Mouse (Mus musculus): Measurements from ENCODE around the gene Gcsam.

Gene Gcsam

DNA sequence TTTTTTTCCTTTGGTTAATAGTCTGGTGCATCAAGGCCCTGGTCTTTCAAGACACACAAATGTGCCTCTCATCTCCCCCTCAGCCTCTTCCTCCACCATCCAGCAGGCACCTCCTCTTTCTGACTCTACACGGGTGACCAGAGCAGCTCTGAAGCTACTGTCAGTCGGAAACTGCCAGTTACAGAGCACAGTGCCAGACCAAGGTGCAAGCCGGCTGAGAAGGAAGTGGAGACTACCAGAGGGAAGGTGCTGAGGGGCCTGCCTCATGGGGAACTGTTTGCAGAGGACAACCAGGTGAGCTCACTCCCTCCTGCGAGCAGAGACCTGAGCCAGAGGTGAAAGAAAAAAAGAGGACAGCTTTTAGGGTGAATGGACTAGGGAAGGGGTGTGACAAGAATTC, at the start of gene Gcsam:
Gcsam (plus strand) TSS at position 114 of the 400 bp plus-strand sequence.
- no peak for DNase-seq (ENCODE audit: low spot score)

DNA sequence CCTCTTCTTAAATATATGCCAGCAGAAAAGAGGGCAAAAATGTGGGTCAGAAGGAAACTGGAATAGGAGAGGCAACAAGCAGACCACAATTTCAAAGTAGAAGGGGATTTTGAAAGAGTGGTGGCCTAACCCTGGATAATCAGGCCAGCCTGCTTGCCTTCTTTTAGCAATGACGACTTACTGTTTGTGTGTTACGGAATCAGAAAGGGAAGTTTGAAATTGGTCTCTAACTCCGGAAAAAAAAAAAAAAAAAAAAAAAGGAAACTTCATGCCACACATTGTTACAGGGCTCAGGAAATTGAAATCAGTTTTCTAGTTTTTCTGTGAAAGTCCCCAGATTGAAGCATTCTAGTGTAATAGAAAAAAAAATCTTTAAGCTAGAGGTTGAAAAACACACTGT, 48.4 kb upstream of the Gcsam start:
- no peak for DNase-seq (ENCODE audit: low spot score)

DNA sequence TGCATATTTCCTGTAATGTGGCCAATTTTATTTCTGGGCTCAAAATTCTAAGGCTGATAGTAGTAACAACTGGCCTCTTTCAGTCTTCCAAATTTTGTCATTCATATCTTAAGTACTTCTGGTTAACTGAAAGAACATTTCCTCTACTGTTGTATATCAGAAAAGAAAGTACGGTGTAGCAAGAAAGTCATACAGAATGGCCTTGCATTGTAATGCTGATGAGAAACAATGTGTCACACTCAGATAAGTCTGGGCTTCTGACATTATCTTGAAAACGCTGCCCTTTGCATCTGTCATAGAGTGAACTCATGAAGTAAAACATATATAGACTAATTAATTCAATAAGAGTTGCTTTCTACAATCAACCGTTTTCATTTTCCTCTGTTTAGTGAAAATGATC, 37.9 kb upstream of the Gcsam start:
- no peak for DNase-seq (ENCODE audit: low spot score)

DNA sequence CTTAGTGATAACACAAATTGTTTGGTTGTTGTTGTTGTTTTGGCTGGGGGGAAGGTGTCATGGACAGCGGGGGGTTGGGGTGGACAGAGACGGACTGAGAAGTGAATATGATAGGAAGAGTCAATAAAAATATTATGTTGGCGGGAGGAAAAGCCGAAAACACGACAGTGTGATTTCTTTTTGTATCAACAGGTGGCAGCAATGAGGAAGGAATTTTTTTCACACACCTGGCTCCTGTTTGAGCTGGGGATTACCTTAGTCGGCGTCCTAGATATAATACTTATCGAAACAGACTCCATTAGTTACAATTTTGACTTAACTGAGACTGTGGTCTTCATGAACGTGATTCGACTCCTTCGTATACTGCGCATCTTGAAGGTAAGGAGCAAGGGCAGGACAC, 30.3 kb upstream of the Gcsam start:
- no peak for DNase-seq (ENCODE audit: low spot score)

DNA sequence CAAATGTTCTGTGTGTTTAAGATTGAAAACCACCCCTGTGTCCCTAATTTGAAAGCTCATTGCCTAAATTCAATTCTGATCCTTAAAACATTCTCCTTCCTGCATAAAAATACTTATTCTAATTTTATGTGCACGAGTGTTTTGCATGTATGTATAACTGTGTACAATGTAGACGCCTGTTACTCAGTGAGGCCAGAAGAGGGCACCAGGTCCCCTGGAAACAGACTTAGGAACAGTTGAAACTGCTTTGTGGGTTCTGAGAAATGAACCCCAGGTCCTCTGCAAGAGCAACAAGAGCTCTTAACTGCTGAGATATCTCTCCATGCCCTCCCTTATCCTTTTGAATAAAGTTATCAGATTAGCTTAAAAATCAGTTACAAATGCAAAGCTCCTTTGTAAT, 27.7 kb upstream of the Gcsam start:
- DNase-seq (ENCODE audit: low spot score) = peak; percentile 2

DNA sequence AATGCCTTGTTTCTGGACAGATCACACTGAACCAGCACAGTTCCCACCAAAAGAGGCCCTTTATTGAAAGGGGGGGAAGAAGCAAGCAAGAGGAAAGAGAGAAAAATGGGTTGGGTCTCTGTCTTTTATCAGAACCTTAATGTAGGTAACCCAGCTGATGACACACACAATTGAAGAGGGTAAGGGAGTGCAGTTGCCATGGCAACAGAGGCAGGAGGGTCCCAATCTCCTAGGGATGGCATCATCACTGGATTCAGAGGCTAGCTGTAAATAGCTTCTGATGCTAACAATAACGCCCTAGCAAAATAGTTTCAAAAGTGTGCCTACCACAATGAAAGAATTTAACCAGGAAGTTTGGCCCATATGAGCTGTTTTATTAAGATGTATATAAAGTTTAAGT, 16.5 kb upstream of the Gcsam start:
- no peak for DNase-seq (ENCODE audit: low spot score)

DNA sequence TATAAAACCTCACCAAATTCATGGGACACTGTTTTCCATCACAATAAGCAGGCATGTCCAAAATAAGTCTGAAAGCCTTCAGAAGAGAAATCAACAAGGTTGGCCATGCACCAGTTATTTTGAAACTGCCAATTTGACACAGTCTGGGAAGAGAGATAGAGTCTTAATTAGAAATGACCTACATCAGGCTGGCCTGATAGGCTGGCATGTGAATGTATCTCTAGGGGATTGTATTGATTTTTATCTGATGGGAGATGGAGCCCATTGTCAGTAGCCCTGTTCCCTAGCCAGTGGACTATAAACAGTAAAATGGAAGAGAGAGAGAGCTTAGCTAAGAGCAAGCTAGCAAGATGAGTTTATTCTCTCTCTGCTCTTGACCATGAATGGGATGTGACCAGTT, 14.7 kb upstream of the Gcsam start:
- DNase-seq (ENCODE audit: low spot score) = no peak

DNA sequence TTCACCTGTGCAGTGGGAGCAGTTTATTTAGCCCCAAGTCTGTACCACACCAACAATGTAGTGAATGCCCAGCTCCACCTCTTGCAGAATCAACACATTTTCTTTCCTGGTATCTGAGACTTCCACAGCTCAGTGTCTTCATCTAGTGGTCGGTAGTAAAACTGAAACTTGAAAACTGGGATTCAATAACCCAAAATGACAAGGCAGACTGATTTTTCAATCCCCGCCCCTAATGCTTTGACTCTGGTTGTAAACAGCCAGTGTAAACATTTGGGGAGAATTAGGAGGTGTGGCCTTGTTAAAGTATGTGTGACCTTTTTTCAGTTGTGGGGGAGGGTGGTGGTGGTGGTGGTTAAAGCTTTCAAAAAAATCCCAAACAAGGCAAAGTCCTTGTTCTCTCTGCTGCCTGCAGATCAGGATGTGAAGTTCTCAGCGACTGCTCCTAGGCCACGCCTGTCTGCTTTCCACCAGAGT, 1.7 kb upstream of the Gcsam start:
- DNase-seq (ENCODE audit: low spot score) = peak; percentile 16

DNA sequence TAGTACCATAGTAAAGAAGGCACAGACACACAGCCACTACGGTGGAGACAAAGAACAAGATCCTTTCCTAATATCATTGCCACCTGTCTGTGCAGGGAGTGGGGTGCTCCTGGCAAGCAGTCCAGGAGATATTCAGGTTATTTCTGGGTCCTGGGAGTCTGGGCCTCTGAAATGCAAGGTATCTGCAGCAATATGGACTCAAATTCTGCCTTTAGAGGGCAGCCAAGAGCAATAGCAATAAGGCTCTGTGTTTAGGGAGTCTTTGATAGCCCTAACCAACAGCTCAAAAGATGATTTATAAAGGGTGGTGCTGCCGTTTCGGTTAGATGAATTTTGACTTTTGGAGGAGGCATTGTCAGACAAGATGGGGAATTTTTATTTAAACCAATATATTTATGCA, 880 bp upstream of the Gcsam start:
- DNase-seq (ENCODE audit: low spot score) = peak; percentile 20

DNA sequence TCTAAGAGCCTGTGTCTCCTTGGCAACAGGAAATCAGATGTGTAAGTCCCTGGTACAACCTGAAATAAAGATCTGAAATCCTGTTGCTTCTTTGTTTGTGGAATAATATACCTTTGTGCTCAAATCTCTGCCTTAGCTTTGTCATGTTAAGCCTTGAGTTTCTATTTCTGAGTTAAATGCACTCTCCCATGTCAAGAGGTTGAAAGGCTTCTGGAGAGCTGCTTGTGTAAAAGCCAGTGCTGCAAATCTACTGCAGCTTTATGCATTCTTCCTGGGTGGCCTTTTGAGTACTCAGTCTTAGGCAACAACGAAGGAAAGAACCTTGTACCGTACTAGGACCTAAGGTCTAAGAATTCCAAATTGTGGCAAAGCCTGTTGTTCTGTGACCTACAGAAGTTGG, 3.1 kb downstream of the Gcsam start:
- DNase-seq (ENCODE audit: low spot score) = no peak

DNA sequence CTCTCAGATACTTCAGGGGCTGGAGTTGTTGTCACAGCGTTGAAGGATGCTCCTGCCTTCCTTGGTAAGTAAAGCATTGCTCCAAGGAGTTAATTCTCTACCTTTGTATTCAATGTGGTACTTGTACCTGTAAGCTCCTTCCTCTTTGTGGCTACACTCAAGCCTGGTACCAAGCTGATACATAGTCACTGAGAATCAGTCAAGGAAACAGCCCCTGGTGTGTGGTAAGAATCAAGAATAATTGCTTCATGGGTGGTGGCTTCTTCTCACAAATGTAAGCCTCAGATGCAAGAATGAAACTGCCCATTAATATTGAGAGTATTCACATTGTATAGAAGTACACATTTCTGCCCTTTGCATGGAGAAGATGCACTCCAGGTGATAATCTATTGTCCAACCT, 5.8 kb downstream of the Gcsam start:
- DNase-seq (ENCODE audit: low spot score) = no peak

DNA sequence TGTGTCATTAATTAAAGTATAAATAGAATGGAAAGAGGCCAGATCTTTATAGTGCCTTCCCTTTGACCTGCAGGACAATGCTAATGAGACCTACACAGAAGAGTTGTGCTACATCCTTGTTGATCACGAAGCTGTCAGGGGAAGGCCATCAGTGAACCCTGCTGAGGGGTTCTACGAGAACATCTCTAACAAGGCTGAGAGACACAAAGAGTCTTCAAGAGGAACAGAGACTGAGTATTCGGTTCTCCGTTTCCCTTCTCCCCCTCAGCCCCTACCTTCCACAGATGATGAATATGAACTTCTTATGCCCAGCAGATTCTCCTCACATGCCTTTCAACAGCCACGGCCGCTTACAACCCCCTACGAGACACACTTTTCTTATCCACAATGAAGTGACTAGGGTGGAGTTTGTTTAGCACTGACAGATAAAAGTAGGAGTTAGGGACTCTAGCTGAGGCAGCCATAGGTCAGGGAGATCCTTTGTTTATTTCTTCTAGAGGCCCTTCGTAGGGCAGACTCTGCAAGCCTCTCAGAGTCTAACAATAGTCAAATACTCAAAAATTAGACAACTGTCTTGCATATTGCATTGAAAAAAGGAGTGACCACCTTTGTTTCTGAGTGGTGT, 9.7 kb downstream of the Gcsam start:
- no peak for DNase-seq (ENCODE audit: low spot score)

DNA sequence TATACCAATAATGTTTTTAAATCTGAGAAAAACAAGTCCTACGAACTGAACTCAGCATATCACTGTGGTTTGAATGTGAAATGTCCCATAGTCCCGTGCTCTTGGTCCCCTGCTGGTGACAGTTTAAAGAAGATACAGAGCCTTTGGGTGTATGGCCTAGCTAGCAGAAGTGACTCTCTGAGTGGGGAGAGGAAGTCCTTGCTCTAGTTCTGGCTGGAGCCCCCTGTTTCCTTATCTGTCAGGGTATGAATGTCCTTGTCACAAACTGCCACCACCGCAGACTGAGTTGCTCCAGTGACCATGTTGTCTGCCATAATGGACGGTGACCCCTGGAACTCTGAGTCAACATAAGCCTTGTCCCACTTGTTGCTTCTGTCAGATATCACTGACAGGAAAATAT, 13.1 kb downstream of the Gcsam start:
- DNase-seq (ENCODE audit: low spot score) = no peak

DNA sequence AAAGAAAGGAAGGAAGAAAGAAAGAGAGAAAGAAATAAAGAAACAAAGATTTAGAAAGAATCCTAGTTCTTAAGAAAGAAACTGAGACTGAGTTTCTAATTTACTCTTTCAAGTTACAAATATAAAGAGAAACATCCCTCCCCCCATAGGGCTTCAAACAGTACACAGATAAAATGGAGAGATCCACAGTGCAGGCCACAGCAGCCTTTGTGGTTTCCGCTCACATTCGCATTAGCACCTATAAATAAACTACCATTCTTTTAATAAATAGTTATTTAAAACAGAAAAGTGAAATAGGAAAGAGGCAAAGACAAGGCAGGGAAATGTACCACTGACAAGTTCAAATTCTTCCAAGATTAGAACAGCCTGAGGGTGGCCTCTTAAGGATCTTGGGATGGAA, 14.6 kb downstream of the Gcsam start:
- DNase-seq (ENCODE audit: low spot score) = no peak

DNA sequence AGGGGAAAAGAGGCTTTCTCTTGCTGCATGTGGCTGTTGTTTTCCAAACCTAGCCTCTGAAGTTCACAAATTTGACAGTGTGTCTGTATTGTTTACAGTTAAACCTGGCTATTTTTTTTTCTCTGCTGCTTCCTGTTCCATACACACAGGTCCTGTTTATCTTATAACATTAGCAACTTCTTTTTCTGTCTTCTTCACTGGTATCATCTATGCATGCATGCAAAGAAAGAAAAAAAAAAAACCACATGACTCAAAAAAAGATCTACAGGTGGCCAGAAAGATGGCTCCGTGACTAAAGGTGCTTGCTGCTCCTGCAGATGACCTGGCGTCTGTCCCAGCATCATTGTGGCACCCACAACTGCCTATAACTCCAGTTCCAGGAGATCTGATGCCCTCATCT, 15.2 kb downstream of the Gcsam start:
- no peak for DNase-seq (ENCODE audit: low spot score)

DNA sequence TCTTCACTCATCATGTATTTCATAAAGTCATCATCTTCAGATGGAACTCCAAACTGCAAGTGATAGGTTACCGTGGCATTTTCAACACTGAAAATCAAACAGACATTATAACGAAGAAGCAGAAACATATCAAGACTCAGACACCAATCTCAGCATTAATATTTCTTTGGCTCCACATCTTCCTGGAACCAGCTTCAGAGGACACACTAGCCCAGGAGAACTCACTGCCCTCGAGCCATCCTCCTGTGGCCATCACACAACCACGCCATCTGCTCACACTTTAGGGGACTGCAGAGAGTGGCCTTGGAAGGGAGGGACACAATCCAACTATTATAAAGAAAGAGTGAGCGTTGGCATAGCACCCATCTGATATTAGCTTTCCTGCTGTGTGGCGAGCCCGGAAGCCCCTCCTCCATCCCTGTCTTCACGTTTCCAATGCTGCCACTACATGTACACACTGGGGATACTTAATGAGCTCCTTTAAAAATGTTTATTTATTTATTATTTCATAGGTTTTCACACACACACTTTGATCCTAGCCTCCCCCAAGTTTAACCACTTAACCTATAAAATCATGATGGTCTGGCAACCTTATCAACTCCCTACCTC, 19.4 kb downstream of the Gcsam start:
- DNase-seq (ENCODE audit: low spot score) = no peak

DNA sequence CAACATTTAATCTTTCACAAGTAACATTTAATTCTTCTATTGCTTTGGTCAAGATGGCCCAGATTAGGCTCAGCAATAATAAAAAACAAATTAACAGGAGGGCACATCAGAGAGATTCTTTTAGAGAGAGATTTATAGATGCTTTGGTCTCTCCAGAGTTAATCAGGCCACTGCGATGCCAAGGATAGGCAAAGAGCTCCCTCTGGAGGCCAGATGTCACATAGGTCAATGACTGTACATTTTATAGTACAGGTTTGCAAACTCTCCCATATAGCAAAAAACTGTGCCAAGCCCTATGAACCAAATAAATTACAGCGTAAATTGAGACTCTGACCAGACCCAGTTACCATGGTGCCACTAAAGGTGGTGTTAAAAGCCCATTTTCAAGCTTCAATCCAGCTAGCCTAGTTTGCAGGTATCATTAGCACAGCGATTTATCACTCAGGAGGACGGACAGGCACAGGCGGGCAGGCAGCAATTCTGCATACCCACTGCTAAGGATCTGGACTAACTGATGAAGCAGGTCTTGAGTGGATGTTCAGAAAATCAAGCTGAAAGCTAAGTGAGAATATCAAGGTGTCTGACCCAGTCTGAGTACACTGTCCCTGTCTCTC, 20.3 kb downstream of the Gcsam start:
- DNase-seq (ENCODE audit: low spot score) = peak; percentile 66

DNA sequence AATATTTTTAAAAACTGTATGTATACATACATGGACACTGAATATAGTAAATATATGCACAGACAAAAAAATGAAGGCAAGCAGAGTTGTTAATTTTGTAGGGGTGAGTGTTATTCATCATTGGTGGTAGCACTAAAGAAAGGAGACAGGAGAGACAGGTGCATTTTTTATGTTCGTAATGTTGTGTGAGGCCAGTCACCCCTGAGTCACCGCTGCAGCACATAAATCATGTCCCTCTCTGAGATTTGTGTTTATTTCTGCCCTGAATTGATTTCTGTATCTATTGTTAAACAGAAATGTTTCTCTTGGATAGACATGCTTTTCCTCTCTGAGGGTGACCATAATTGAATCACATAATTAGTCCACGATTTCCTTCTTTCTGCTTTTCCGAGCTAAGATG, 22.2 kb downstream of the Gcsam start:
- no peak for DNase-seq (ENCODE audit: low spot score)

DNA sequence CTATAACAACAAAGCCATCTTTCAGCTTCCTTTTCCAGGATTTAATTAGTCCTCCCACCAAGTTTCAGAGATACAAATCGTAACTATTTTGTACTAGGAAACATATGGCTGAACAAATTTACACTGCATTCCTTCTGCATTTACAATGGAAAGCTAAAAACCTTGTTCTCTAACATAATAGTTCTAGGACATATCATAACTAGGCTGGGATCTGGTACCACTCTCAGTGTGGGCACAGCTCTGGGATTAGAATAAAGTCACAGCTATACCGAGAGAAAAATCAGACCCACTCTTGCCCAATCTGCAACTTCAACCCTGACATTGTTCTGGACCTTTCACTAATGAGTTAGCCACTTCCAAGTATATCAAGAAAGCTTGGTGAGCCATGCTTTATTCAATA, 25.6 kb downstream of the Gcsam start:
- DNase-seq (ENCODE audit: low spot score) = no peak

DNA sequence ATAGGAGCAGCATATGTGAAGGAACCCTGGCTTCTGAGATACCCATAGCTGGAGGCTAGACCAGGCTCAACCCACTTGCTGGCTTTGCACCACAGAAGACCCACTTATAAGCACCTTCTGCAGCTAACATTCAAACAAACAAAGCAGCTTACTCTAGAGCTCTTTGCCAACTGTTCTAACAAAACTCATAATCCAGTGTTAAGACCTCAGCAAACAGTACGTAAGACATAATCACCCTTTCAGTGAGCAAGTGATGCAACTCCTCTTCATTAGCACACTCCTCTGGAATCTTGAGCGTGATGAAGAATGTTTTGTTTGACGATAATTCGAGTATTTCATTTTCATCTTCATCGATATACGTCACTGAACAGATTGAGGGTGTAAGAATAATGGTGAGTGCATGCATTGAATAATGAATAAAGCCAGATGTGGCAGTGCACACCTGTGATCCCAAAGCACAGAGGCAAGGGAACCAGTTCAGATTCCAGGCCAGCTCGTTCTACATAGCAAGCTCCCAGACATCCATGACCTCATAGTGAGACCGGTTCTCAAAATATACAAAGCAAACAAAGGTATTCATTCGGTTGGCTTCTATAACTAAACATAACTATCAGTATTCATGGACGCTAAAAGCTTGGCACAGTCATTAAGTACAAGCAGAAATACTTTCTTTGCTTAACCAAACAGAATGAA, 30.0 kb downstream of the Gcsam start:
- DNase-seq (ENCODE audit: low spot score) = no peak

DNA sequence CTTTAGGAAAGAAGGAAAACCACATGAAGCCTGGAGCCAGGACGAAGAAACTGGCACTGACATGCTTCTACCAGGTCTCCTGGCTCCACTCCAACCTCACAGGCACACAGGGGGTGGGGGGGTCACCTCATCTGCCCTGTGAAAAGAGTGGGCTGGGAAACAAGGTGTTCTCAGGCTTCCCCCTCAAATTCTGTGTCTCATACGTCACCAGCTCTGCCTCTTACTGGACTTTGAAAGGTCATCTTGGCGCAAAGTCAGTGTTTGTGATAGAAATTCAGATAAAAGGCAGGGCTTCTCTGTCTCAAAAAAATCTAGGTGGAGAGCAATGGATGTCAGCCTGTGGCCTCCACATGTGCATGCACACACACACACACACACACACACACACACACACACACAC, 31.1 kb downstream of the Gcsam start:
- no peak for DNase-seq (ENCODE audit: low spot score)

DNA sequence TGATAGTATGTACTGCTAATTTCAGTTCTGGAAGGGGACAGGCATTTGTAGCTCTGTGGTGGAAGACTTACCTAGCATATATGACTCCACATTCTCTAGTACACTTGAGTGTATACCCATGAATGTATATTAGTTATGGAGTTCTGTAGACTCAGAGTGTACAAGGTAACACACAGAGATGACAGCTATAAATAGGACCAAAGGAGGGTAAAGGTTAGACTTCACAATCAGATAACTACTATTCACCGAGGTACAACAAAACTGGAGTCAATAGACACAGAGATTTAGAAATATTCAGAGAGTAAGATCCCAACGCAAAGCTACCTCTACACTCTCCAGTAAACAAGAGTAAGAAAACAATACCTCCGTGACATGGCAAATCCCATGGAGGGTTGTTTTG, 33.8 kb downstream of the Gcsam start:
- no peak for DNase-seq (ENCODE audit: low spot score)

DNA sequence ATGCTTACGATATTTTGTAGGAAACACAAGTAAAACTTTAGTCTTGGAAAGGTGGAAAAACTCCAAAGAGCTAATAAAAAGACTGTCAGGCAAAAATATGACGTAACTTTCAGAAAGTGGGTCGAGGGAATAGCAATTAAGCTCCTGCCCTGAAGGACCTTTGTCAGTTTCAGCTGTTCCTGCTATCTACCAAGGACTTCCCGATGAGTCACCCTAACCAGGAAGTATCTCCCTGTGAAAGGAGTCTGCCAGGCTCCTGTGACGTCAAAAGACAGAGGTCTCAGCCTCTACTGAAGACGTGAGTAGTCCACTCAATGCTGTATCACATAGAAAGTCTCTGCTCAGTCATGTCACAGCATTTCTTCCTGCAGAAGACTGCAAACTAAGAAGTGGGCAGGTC, 34.2 kb downstream of the Gcsam start:
- DNase-seq (ENCODE audit: low spot score) = no peak
